Mouse (Mus musculus) erythroblast, embryonic 14.5 days (primary cell): ENCODE data around the gene Slc13a5.

Source experiments
- GATA1 ChIP-seq: IDR thresholded peaks from 2 replicates; pipeline ENCODE4 v1.6.1; 2012; ENCODE audit warnings: low read length, inconsistent platforms, mixed read lengths
- TAL1 ChIP-seq: IDR thresholded peaks from 3 replicates; pipeline ENCODE4 v1.6.1; 2012; ENCODE audit warnings: low read length, inconsistent platforms, mixed read lengths

DNA sequence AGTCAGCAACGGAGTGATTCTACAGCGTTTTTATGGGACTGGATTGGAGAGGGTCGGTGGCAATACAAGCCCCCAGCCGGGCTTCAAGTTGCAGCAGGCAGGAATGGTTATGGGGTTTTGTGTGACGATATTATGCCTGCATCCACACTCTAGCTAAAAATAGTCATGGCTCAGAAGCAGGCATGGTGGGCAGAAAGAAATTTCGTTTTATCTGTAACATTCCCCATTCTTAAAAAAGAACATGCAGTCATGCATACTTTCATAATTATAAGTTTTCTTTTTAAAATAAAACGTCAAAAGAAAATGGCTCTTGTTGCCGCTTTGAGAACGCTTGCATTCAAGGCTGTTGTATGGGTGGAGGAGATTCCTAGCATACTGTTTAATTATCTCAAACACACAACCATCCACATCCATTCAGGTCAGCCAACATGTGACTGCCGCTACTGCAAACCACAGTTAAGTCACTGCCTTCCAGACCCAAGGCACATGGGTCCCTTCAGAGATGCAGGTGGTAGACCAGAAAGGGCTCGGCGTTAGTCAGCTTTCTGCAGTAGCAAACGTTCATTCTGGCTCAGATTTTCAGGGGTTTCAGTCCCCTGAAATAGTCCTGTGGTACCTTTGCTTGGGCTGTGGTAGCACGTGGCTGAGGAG is 17.6 kb upstream of the Slc13a5 start:
- TF ChIP-seq GATA1, result no peak
- TF ChIP-seq TAL1, result no peak
